Mouse (Mus musculus) colon, adult 2 months (tissue): ENCODE results near the gene Mylk4. TPM values are rescaled to one million over a fixed set of nuclear protein-coding genes. Genes with fewer than 3 reads are reported as not detected.

Source experiments
- polyA plus RNA-seq: library from polyadenylated mRNA; depleted of rRNA; stranded (reverse); fragments of >200 nt; gene quantifications from 2 replicates; pipeline ENCODE4 v1.2.3, GENCODE M21; 2012; rRNA removed

The Mylk4 gene
- polyA plus RNA-seq, result not detected in 2 replicates

DNA sequence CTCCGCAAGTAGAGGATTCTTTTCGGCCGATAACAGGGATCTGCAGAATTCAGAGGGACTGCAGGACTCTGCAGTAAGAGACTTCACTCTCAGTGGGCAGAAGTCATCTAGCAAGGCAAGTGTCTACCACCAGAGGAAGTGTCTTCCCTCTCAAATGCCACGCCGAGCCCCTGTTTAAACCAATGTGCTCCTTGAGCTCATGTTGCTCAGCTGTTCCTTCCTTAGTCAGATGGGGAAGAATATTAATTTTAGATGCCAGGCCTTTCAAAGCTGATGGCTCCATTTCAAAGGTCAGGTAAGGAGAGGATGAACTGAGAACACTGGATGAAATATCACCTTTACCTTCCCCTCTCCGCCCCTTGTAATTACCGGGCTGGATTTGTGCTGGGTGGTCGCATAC lies at the start of gene Mylk4:
Gene Mylk4 (minus strand): TSS at position 139 of the 400 bp plus-strand sequence.

DNA sequence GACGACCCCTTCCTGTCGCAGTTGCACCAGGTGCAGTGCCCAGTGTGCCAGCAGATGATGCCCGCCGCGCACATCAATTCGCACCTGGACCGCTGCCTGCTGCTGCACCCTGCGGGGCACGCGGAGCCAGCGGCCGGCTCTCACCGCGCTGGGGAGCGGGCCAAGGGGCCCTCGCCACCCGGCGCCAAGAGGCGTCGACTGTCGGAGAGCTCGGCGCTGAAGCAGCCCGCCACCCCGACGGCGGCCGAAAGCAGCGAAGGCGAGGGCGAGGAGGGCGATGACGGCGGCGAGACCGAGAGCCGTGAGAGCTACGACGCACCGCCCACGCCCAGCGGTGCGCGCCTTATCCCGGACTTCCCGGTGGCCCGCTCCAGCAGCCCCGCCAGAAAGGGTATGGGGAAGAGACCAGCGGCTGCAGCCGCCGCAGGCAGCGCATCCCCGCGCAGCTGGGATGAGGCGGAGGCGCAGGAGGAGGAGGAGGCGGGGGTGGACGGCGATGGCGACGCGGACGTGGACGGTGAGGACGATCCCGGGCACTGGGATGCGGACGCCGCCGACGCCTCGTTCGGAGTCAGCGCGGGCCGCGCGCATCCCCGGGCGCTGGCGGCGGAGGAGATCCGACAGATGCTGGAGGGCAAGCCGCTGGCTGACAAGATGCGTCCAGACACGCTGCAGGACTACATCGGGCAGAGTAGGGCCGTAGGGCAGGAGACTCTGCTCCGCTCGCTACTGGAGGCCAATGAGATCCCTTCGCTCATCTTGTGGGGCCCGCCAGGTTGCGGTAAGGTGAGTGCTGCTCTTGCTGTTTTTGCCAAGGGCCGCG lies 18.7 kb upstream of the Mylk4 start, which contains the start of gene D930007J09Rik:
Gene D930007J09Rik (minus strand): TSS at position 591 of the 823 bp plus-strand sequence.

DNA sequence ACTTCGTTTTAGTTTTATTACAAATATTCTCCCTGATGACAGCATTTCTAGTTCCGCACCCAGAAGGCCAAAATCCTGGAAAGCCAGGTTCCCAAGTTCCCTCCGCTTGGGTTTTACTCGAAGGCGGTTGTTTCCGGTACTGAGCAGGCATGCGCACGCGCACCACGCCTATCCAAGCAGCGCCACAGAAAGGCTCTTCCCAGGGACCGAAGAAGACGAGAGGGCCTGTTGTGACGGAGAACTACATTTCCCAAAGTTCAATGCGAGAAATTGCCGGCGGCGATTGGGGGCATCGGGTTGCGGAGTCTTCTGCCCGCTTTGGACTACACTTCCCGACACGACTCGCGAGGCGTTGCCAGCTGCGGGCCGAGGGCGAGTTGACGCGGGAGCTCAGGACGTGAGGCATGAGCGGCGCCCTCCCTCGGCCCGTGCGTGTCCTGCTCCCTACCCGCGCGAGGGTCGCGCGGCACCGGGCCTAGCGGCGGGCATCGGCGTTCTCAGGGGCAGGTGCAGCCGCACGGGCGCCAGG lies 18.0 kb upstream of the Mylk4 start, which contains the start of gene Wrnip1:
Gene Wrnip1 (plus strand): TSS at position 346 of the 529 bp plus-strand sequence.

Other genes starting within 250 kb of the Mylk4 start
- 40.7 and 45.9 TPM in 2 replicates for gene Wrnip1, start 18.1 kb upstream of the Mylk4 start, polyA plus RNA-seq
- gene D930007J09Rik, start 18.9 kb upstream of the Mylk4 start, polyA plus RNA-seq, result 0.83 TPM in 1 of 2 replicates, not detected in the other
- gene Serpinb1a, start 67.2 kb upstream of the Mylk4 start, polyA plus RNA-seq, result 55.8 and 61.5 TPM in 2 replicates
- 0.08 TPM in 1 of 2 replicates, not detected in the other for gene Serpinb1c, start 114.3 kb upstream of the Mylk4 start, polyA plus RNA-seq
- 0.78 and 0.90 TPM in 2 replicates for gene Serpinb6b, start 181.3 kb upstream of the Mylk4 start, polyA plus RNA-seq
- 0.93 and 1.2 TPM in 2 replicates for gene Serpinb9, start 219.3 kb upstream of the Mylk4 start, polyA plus RNA-seq
- not detected in 2 replicates for gene Serpinb9b, start 243.5 kb upstream of the Mylk4 start, polyA plus RNA-seq